Mouse (Mus musculus): Measurements from ENCODE around the gene Gm10518. TPM values are rescaled to one million over a fixed set of nuclear protein-coding genes. Genes with fewer than 3 reads are reported as not detected.
"Not testable (repeated sequence)": the region's sequence is repeated elsewhere in the genome, so short reads cannot be mapped to it uniquely, and the experiment has no call there.

Gm10518 gene
- polyA plus RNA-seq, 1 experiment = not detected

DNA sequence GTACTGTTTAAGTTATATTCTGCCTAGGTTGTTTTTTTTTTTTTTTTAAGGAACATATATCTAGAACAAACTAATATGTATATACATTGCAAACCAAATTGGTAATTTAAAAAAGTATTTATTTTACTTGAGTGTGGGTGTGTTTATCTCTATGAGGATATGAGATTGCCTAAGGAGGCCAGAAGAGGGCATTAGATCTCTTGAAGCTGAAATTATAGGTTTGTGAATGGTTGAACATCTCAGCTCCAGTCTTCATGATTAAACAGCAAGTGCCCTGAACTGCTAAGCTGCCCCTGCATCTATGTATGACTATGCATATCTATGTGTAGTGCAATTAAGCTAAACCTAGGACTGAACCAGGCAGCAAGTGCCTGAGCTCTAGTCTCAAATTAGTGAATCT, 4.4 kb upstream of the Gm10518 start:
- Histone ChIP-seq H3K27ac (ENCODE audit: control insufficient read depth, insufficient read depth, low read depth, low read length, poor library complexity) (no peak overlapping the region), H3K4me1 (ENCODE audit: control insufficient read depth, insufficient read depth, low read length) (no peaks in the 10 kb centered on the region), H3K4me3 (replicated peaks; ENCODE audit: control insufficient read depth, low read depth, low read length) (no peak overlapping the region)
- no peak for TF ChIP-seq POLR2A (IDR thresholded peaks at IDR 0.05; ENCODE audit: borderline replicate concordance, control insufficient read depth, low read depth, low read length)
- no peak for TF ChIP-seq CTCF (IDR thresholded peaks at IDR 0.05; ENCODE audit: control insufficient read depth, insufficient read depth, low read length)

DNA sequence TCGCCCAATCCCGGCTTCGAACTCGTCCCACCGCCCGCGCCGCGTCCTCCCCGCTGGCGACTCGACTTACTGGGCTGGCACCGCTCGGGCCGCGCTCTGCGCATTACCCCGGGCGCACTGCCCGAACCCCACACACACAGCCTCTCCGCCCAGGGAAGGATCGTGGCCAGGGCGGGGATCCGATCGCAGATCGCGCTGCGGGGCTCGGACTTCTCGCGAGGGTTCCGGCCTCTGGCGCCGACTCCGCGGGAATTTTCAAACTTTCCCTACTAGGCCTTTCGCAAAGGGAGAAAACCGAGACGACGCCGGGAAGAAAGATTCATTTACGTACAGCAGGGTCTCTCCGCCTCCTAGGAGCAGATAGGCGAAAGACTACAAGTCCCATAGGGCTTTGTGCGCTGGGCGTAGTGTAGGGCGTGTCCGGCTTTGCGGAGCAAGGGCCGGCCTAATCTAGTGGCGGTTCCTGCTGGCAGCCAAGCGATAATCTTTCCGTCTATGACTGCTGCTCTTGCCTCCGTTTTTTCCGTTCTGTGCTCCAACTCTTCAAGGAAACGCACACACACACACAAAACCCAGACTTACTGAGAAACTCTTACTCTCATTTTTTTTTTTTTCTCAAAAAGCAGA, 450 bp downstream of the Gm10518 start, which contains the start of gene Ahctf1:
Gene Ahctf1 (minus strand): TSS at position 168 of the 627 bp plus-strand sequence.
- peak within 1 kb of the TSS; percentile 85 for H3K4me3 ChIP-seq (replicated peaks; ENCODE audit: control insufficient read depth, low read depth, low read length)
- H3K27ac ChIP-seq (ENCODE audit: control insufficient read depth, insufficient read depth, low read depth, low read length, poor library complexity) = peak within 1 kb of the TSS; percentile 99
- peak; percentile 33; the same call in 1 of the 2 replicates for TF ChIP-seq CTCF (IDR thresholded peaks at IDR 0.05; ENCODE audit: control insufficient read depth, insufficient read depth, low read length)
- peak; percentile 98 for TF ChIP-seq POLR2A (IDR thresholded peaks at IDR 0.05; ENCODE audit: borderline replicate concordance, control insufficient read depth, low read depth, low read length)
- under 1% methylated on average over 56 of the region's 56 CpGs for WGBS
- no peaks in the 10 kb centered on the region for H3K4me1 ChIP-seq (ENCODE audit: control insufficient read depth, insufficient read depth, low read length)

DNA sequence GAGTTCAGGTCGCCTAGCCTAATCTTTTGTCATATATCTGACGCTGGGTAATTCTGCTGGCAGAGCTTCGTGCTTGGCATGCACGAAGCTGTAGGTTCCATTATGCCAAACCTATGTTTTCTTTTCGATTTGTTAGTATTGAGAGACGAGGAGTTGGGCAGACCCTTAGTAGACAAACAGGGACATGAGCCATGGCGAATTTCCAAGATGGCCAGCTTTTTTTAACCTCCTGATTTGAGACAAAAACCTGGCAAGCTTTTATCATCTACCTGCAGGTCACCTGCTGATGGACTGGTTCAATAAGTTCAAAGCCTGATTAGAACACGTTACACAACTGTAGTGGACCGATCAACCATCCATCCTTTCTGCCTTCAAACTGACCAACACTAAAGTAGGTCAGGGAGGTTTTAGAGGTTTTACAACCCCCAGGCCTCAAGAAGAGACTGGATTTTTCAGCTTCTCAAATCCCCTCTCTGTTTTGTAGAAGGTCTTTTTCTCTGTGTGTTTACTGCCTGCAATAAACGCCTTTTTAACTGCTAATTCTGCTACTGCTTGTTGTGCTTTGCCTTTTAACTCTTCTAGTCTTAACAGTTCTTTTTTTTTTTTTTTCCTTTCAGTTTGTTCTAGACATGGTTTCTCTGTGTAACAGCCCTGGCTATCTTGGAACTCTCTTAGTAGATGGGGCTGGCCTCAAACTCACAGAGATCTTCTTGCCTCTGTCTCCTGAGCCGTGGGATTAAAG, 1.1 kb downstream of the Gm10518 start:
- Histone ChIP-seq H3K27ac (ENCODE audit: control insufficient read depth, insufficient read depth, low read depth, low read length, poor library complexity) (peak overlapping the region; percentile 99; the same call in 1 of the 2 replicates), H3K4me3 (replicated peaks; ENCODE audit: control insufficient read depth, low read depth, low read length) (peak overlapping the region; percentile 32), H3K4me1 (ENCODE audit: control insufficient read depth, insufficient read depth, low read length) (no peaks in the 10 kb centered on the region)
- WGBS = 27% methylated on average over 11 of the region's 11 CpGs
- TF ChIP-seq POLR2A (IDR thresholded peaks at IDR 0.05; ENCODE audit: borderline replicate concordance, control insufficient read depth, low read depth, low read length) (no peak), CTCF (IDR thresholded peaks at IDR 0.05; ENCODE audit: control insufficient read depth, insufficient read depth, low read length) (no peak)

DNA sequence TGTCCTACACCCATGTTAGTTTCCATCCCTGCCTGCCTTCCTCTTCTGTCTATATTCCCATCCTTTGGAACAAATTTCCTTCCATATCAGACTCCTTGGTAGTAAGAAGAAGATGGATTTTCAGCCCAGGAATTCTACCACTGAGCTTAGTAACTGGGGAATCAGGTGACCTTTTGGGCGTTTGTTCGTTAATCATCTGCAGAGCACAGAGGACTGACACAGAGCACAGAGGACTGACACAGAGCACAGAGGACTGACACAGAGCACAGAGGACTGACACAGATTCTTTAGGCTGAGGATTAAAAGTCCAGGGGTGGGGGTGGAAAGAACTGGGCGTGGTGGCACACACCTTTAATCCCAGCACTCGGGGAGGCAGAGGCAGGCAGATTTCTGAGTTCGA, 2.6 kb downstream of the Gm10518 start:
- no peaks in the 10 kb centered on the region for H3K4me1 ChIP-seq (ENCODE audit: control insufficient read depth, insufficient read depth, low read length)
- WGBS = 84% methylated on average over 5 of the region's 5 CpGs
- H3K4me3 ChIP-seq (replicated peaks; ENCODE audit: control insufficient read depth, low read depth, low read length) = no peak overlapping the region
- TF ChIP-seq POLR2A (IDR thresholded peaks at IDR 0.05; ENCODE audit: borderline replicate concordance, control insufficient read depth, low read depth, low read length) (no peak), CTCF (IDR thresholded peaks at IDR 0.05; ENCODE audit: control insufficient read depth, insufficient read depth, low read length) (no peak)
- H3K27ac ChIP-seq (ENCODE audit: control insufficient read depth, insufficient read depth, low read depth, low read length, poor library complexity) = no peak overlapping the region

DNA sequence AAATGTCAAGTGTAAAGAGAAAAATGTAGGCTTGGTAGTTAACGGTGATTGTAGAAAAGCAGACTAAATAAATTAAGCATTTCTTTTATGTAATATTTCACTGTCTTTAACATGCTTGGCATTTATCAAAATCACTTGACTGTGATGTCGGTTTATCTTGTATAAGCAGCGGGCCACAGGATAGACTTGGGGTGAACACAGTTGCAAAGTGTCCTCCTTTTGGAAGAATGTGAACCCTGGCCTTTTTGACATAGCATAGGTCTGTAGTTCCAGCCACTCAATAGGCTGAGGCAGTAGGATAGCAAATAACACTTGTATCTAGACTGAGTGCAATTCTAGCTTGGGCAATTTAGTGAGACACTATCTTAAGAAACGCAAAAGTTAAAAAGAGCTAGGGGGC, 4.3 kb downstream of the Gm10518 start:
- Histone ChIP-seq H3K27ac (ENCODE audit: control insufficient read depth, insufficient read depth, low read depth, low read length, poor library complexity) (no peak overlapping the region), H3K4me3 (replicated peaks; ENCODE audit: control insufficient read depth, low read depth, low read length) (no peak overlapping the region), H3K4me1 (ENCODE audit: control insufficient read depth, insufficient read depth, low read length) (no peaks in the 10 kb centered on the region)
- WGBS = 65% methylated on average over 4 of the region's 4 CpGs
- no peak for TF ChIP-seq CTCF (IDR thresholded peaks at IDR 0.05; ENCODE audit: control insufficient read depth, insufficient read depth, low read length)
- no peak for TF ChIP-seq POLR2A (IDR thresholded peaks at IDR 0.05; ENCODE audit: borderline replicate concordance, control insufficient read depth, low read depth, low read length)

DNA sequence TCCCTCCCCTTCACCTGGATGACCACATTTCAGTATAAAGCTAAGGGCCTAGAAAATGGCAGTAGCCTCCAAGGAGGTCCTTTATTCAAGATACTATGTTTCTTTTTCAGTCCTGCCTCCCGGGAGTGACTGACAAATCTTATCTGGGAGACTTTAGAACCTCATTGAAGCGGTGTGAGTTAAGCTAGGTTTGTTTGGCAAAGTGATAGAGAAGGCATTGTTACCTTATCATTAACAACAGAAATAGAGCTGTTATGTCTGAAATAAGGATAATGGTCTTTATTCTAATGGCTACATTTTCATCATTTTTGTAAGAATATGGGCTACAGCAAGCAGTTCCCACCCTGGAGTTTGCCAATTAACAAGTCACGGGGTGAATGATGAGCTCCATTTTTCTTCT, 5.1 kb downstream of the Gm10518 start:
- no peaks in the 10 kb centered on the region for H3K4me1 ChIP-seq (ENCODE audit: control insufficient read depth, insufficient read depth, low read length)
- no peak for TF ChIP-seq CTCF (IDR thresholded peaks at IDR 0.05; ENCODE audit: control insufficient read depth, insufficient read depth, low read length)
- TF ChIP-seq POLR2A (IDR thresholded peaks at IDR 0.05; ENCODE audit: borderline replicate concordance, control insufficient read depth, low read depth, low read length) = no peak
- no peak overlapping the region for H3K4me3 ChIP-seq (replicated peaks; ENCODE audit: control insufficient read depth, low read depth, low read length)
- WGBS = 56% methylated on average over 3 of the region's 3 CpGs
- no peak overlapping the region for H3K27ac ChIP-seq (ENCODE audit: control insufficient read depth, insufficient read depth, low read depth, low read length, poor library complexity)

DNA sequence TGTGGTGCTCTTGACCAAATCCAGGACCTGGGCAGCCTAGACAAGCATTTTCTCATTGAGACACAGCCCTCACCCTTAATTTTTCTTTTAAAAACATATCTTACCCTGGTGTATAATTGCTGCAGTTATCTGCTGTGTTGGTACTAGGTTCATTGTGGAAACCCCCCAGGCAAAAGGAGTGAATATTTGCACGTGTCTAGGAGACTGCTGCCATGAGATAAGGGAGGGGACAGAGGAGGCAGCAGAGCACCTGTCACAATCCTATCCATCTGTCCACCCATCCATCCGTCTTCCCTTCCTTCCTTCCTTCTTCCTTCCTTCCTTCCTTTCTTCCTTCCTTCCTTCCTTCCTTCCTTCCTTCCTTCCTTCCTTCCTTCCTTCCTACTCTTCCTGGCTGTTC, 10.2 kb downstream of the Gm10518 start:
- TF ChIP-seq CTCF (IDR thresholded peaks at IDR 0.05; ENCODE audit: control insufficient read depth, insufficient read depth, low read length) (no peak), POLR2A (IDR thresholded peaks at IDR 0.05; ENCODE audit: borderline replicate concordance, control insufficient read depth, low read depth, low read length) (no peak)
- WGBS = 24% methylated on average over 2 of the region's 2 CpGs
- Histone ChIP-seq H3K27ac (ENCODE audit: control insufficient read depth, insufficient read depth, low read depth, low read length, poor library complexity) (no peak overlapping the region), H3K4me3 (replicated peaks; ENCODE audit: control insufficient read depth, low read depth, low read length) (no peak overlapping the region), H3K4me1 (ENCODE audit: control insufficient read depth, insufficient read depth, low read length) (no peaks in the 10 kb centered on the region; the same call in 1 of the 2 replicates)

DNA sequence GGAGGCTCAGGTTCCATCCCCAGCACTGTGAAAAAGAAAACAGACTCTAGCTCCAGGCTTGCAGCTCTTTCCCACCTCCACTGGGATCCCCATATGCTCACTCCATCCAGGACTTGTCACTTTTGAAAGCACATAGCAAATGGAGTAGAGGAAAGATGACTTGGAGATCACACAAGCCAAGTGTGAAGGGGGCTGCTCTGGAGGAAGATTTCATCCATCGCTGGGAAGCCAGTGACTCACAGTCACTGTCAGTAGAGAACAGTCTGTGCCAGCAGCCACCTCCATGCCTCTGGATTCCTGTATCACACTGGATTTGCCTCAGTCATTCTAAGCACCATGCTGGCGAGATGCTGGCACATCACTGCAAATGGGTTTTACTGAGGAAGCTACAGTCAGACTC, 11.4 kb downstream of the Gm10518 start:
- WGBS = 81% methylated on average over 2 of the region's 2 CpGs
- H3K4me3 ChIP-seq (replicated peaks; ENCODE audit: control insufficient read depth, low read depth, low read length) = no peak overlapping the region

DNA sequence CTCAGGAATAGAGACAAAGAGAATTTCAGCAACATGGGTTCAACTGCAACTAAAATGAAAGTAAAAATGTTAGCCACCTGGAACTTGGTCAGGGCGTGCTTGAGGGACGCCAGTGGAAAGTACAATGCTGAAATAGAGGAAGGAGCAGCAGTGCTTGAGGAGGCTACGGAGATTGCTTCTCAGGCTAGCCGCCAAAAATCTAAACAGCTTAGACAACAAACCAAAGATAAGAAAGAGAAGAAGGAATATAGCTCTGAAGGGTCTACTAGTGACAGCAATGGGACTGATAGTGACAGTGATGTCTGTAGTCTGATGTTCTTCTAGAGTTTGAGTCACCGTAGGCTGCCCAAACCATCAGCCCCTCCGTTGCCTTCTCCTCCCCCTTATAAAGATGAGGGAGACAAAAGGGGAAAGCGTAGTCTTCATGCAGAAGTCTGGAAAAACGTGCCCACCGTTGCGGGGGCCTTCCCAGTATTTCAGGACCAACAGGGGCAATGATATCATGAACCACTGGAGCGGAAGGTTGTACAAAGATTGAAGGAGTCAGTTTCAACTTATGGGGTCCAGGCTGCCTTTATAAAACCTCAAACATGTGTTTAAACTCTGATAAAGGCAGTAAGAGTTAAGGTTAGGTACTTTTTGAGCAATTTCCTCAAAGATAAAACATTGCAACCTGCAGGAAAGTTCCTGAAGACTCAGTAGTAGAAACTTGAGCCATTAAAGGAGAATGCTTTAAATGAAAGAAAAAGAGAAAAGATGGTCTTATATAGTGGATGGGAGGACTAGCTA, 15.5 kb downstream of the Gm10518 start:
- not testable (repeated sequence) for H3K27ac ChIP-seq (ENCODE audit: control insufficient read depth, insufficient read depth, low read depth, low read length, poor library complexity); H3K4me3 ChIP-seq (replicated peaks; ENCODE audit: control insufficient read depth, low read depth, low read length); H3K4me1 ChIP-seq (ENCODE audit: control insufficient read depth, insufficient read depth, low read length)
- 41% methylated on average over 11 of the region's 11 CpGs for WGBS

More for the DNA sequence above, 11.4 kb downstream of the Gm10518 start:
- Histone ChIP-seq H3K27ac (ENCODE audit: control insufficient read depth, insufficient read depth, low read depth, low read length, poor library complexity) (no peak overlapping the region), H3K4me1 (ENCODE audit: control insufficient read depth, insufficient read depth, low read length) (no peaks in the 10 kb centered on the region; the same call in 1 of the 2 replicates)
- no peak for TF ChIP-seq CTCF (IDR thresholded peaks at IDR 0.05; ENCODE audit: control insufficient read depth, insufficient read depth, low read length)
- TF ChIP-seq POLR2A (IDR thresholded peaks at IDR 0.05; ENCODE audit: borderline replicate concordance, control insufficient read depth, low read depth, low read length) = no peak
